Mouse (Mus musculus) CD4-positive helper T cell, adult 2 months (primary cell): Measurements from ENCODE around the gene Mta1.
A peak's percentile ranks its signal among the peaks of the same experiment; 100 is the strongest.

ENCODE experiments used
- DNase-seq: peaks from one replicate; pipeline ENCODE4 v3.0.0-alpha.2; 2012; ENCODE audit warnings: low read depth, missing footprints, low spot score

The Mta1 gene

GRCm38 (mm10) chr12:113134502-113134901 lies 36.4 kb downstream of the Mta1 start:
- DNase-seq: no peak

- DNase-seq: no peak
These were observed 37.3 kb downstream of the Mta1 start for GRCm38 (mm10) chr12:113135401-113135800.

- no peak for DNase-seq
These were observed 38.5 kb downstream of the Mta1 start for GRCm38 (mm10) chr12:113136492-113137020.

- DNase-seq: no peak
These were observed 39.5 kb downstream of the Mta1 start for GRCm38 (mm10) chr12:113137260-113138213.

GRCm38 (mm10) chr12:113138291-113138690 lies 40.2 kb downstream of the Mta1 start:
- DNase-seq: no peak

GRCm38 (mm10) chr12:113138901-113139864 lies 41.1 kb downstream of the Mta1 start:
- no peak for DNase-seq

- peak; percentile 95 for DNase-seq
These were observed 42.0 kb downstream of the Mta1 start, which contains the start of gene Crip2 for GRCm38 (mm10) chr12:113139908-113140615. Gene Crip2 (plus strand): TSS chr12:113140236.

- DNase-seq: no peak
These were observed 42.7 kb downstream of the Mta1 start for GRCm38 (mm10) chr12:113140616-113141411.

GRCm38 (mm10) chr12:113141531-113141973 lies 43.5 kb downstream of the Mta1 start:
- no peak for DNase-seq

GRCm38 (mm10) chr12:113142021-113142975 lies 44.2 kb downstream of the Mta1 start:
- DNase-seq: no peak

GRCm38 (mm10) chr12:113143164-113143563 lies 45.1 kb downstream of the Mta1 start:
- no peak for DNase-seq

- peak; percentile 54 for DNase-seq
These were observed 46.1 kb downstream of the Mta1 start for GRCm38 (mm10) chr12:113144001-113144756.

- no peak for DNase-seq
These were observed 46.8 kb downstream of the Mta1 start for GRCm38 (mm10) chr12:113144886-113145285.

- DNase-seq: no peak
These were observed 47.5 kb downstream of the Mta1 start for GRCm38 (mm10) chr12:113145591-113145990.

GRCm38 (mm10) chr12:113146112-113147057 lies 48.3 kb downstream of the Mta1 start, which contains the start of gene Crip1:
Gene Crip1 (plus strand): TSS chr12:113146316.
- DNase-seq: peak; percentile 93

- DNase-seq: no peak
These were observed 49.4 kb downstream of the Mta1 start for GRCm38 (mm10) chr12:113147481-113147880.
